Mouse (Mus musculus) midbrain, embryonic 13.5 days (tissue): ENCODE results near the gene Mapk1ip1. TPM values are rescaled to one million over a fixed set of nuclear protein-coding genes. Genes with fewer than 3 reads are reported as not detected.
A peak's percentile ranks its signal among the peaks of the same experiment; 100 is the strongest.

ENCODE experiments used
- ATAC-seq: fragments of 200-750 bp; cut with Nextera tagmentation; 2 replicates; pipeline ENCODE4 v1.8.0; 2017; ENCODE audit warnings: mild to moderate bottlenecking, moderate TSS enrichment, moderate library complexity
- H3K27ac ChIP-seq: fragments of 300-500 bp; sonication (generic); 2 replicates; pipeline ENCODE4 v1.5.1; 2015; ENCODE audit warnings: inconsistent platforms, mild to moderate bottlenecking, moderate library complexity
- H3K27me3 ChIP-seq: fragments of 300-500 bp; sonication (generic); 2 replicates; pipeline ENCODE4 v1.6.1; 2015; ENCODE audit warnings: mild to moderate bottlenecking, inconsistent platforms
- H3K36me3 ChIP-seq: fragments of 300-500 bp; sonication (generic); 2 replicates; pipeline ENCODE4 v1.6.1; 2015; ENCODE audit warnings: mild to moderate bottlenecking, inconsistent platforms
- H3K4me1 ChIP-seq: fragments of 300-500 bp; sonication (generic); replicated peaks from 2 replicates; pipeline ENCODE4 v1.6.1; 2015; ENCODE audit warnings: inconsistent platforms
- H3K4me2 ChIP-seq: fragments of 300-500 bp; sonication (generic); replicated peaks from 2 replicates; pipeline ENCODE4 v1.6.1; 2015; ENCODE audit warnings: moderate library complexity, mild to moderate bottlenecking, inconsistent platforms
- H3K4me3 ChIP-seq: fragments of 300-500 bp; sonication (generic); replicated peaks from 2 replicates; pipeline ENCODE4 v1.5.1; 2015; ENCODE audit warnings: mild to moderate bottlenecking, inconsistent platforms
- H3K9ac ChIP-seq: fragments of 300-500 bp; sonication (generic); replicated peaks from 2 replicates; pipeline ENCODE4 v1.6.1; 2015; ENCODE audit warnings: mild to moderate bottlenecking, inconsistent platforms
- H3K9me3 ChIP-seq: fragments of 300-500 bp; sonication (generic); 2 replicates; pipeline ENCODE4 v1.6.1; 2016; ENCODE audit warnings: mild to moderate bottlenecking, inconsistent platforms
- WGBS: fragments of 180-500 bp; shearing (Covaris S2); methylation state at CpG from one replicate; pipeline ENCODE4 v1.1.7; 2015; 5-methylcytosine and 5-hydroxymethylcytosine counted together
- polyA plus RNA-seq: library from polyadenylated mRNA; unstranded; fragments of >200 nt; fragmentation: Nextera tagmentation; extraction: Ambion mirVana; gene quantifications from 2 replicates; pipeline ENCODE4 v1.2.1, GENCODE M21; 2015

Gene Mapk1ip1
- polyA plus RNA-seq, 1 experiment from 2014 or later = 23.8 TPM

DNA sequence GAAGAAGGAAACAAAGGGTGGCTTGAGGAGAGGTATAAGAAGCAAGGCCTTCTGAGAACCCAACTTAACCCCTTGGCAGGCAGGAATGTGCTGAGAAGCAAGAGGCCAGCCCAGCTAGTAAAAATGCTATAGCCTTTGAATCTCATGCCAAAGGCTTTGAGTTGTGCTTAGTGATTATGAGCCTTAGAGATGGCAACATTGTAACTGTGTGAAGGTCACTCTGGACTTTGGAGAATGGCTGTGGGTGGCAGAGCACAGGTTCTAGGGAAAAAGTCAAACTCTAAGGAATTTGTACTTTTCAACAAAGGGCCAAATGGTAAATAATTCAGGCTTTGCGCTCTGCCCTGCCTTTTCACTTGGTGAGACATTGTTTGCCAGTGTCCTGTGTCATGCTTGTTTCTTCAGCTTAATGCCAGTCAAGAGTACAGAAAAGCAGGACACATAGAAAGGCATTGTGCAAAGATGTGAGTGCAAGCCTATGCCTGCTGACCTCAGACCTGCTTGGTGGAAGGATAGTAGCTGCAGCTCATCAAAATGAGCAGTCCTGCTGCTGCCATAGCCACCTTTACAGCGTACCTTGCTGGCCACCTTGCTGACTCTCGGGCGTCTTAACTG lies 7.5 kb upstream of the Mapk1ip1 start:
- no peak for ATAC-seq
- 93% methylated on average over 4 of the region's 4 CpGs for WGBS
- H3K36me3 ChIP-seq = peaks cover 35% of the 10 kb centered on the region

GRCm38 (mm10) chr7:138850083-138850482 lies 4.0 kb upstream of the Mapk1ip1 start:
- H3K4me3 ChIP-seq = no peak overlapping the region
- ATAC-seq = no peak
- no peaks in the 10 kb centered on the region for H3K9me3 ChIP-seq
- no peak overlapping the region for H3K27ac ChIP-seq
- H3K9ac ChIP-seq = no peak overlapping the region
- peaks cover 29% of the 10 kb centered on the region for H3K36me3 ChIP-seq
- peaks cover 40% of the 10 kb centered on the region for H3K4me1 ChIP-seq
- no peaks in the 10 kb centered on the region for H3K27me3 ChIP-seq
- no peak overlapping the region for H3K4me2 ChIP-seq

More for the DNA sequence above, 7.5 kb upstream of the Mapk1ip1 start:
- no peaks in the 10 kb centered on the region for H3K27me3 ChIP-seq
- no peak overlapping the region for H3K4me2 ChIP-seq
- H3K4me1 ChIP-seq = peaks cover 24% of the 10 kb centered on the region
- no peak overlapping the region for H3K4me3 ChIP-seq
- no peak overlapping the region for H3K27ac ChIP-seq
- no peak overlapping the region for H3K9ac ChIP-seq
- no peaks in the 10 kb centered on the region for H3K9me3 ChIP-seq

DNA sequence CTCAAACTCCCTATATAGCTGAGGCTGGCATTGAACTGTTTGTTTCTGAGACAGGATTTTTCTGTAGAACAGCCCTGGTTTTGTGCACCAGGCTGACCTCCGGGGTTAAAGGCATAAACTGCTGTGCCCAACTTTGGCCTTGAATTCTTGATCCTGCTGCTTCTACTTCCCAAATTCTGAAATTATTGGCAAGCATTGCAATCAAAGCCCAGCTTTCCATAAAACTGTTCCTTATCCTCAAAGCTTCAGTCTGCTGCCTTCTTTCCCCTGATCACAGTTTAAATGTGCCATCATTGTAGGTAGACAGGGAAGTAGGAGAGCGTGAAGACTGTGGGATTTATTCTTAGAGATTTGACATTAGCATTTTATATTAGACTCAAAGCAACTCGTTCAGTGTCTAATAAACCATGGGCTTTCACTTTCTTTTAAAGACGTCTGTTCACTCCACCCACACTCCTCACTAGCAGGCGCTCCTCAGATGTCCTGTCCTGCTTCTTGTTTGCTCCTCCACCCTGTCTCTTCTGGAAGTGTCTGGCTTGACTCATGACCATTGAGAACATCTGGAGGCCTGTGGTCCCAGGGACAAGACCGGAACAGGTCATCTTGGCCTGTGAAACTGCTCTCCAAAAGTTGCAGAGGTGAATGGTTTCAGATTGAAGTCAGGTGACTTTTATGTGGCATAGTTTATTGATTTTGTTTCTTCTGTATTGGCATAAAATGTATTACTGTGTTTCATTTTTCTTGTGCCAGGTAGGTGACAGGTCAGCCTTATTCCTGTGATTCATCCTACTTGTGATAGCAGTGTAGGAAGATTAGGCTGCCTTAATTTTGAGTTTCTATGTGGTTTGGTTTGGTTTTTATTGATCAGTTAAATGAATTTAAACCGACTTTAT lies 2.2 kb upstream of the Mapk1ip1 start:
- Histone ChIP-seq H3K27ac (no peak overlapping the region), H3K36me3 (peaks cover 15% of the 10 kb centered on the region), H3K9me3 (no peaks in the 10 kb centered on the region), H3K27me3 (no peaks in the 10 kb centered on the region), H3K4me3 (peak overlapping the region; percentile 82), H3K4me2 (peak overlapping the region; percentile 96), H3K9ac (no peak overlapping the region; the same call in 1 of the 2 replicates), H3K4me1 (peaks cover 58% of the 10 kb centered on the region)
- 79% methylated on average over 7 of the region's 7 CpGs for WGBS
- ATAC-seq = no peak

DNA sequence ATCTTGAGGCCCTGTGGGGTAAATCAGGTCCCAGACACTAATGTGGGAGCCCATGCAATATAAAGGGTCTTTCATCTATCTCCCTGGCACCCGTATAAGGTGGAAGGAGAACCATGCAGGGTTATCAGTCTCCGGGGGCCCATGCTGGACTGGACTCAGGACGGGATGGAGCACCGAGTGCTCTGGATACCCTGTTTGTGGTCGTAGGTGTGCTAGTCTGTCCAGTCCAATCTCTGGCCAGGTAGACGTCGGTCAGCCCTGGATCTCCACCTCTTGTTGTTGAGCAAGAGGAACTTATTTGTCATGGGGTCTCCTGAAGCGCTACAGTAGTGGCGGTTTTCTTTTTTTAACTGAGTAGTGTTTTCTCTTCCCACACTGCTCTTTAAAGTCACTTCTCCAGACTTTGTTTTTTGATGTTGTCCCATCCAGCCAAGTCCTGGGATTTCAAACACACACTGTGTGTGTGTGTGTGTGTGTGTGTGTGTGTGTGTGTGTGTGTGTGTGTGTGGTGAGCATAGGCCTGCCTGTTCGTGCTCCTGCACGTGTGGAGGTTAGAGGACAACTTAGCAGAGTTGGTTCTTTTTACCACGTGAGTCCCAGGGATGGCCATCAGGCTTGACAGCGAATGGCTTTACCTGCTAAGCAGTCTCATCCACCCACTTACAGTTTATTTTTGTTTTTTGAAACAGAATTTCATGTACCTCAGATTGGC lies 1.4 kb upstream of the Mapk1ip1 start:
- no peak; the same call in 1 of the 2 replicates for ATAC-seq
- WGBS = 43% methylated on average over 13 of the region's 13 CpGs
- Histone ChIP-seq H3K27ac (peak overlapping the region; percentile 32; the same call in 1 of the 2 replicates), H3K9me3 (no peaks in the 10 kb centered on the region), H3K36me3 (peaks cover 11% of the 10 kb centered on the region), H3K27me3 (no peaks in the 10 kb centered on the region), H3K4me2 (peak overlapping the region; percentile 96), H3K4me1 (peaks cover 66% of the 10 kb centered on the region), H3K4me3 (peak overlapping the region; percentile 82), H3K9ac (peak overlapping the region; percentile 96)

GRCm38 (mm10) chr7:138846502-138846991 lies 474 bp upstream of the Mapk1ip1 start:
- Histone ChIP-seq H3K4me3 (peak overlapping the region; percentile 82), H3K4me1 (peaks cover 67% of the 10 kb centered on the region), H3K27ac (peak overlapping the region; percentile 97), H3K27me3 (no peaks in the 10 kb centered on the region), H3K9ac (peak overlapping the region; percentile 96), H3K4me2 (peak overlapping the region; percentile 96), H3K36me3 (peaks cover 3% of the 10 kb centered on the region; the same call in 1 of the 2 replicates), H3K9me3 (no peaks in the 10 kb centered on the region)
- WGBS = under 1% methylated on average over 59 of the region's 61 CpGs
- peak; percentile 81 for ATAC-seq

DNA sequence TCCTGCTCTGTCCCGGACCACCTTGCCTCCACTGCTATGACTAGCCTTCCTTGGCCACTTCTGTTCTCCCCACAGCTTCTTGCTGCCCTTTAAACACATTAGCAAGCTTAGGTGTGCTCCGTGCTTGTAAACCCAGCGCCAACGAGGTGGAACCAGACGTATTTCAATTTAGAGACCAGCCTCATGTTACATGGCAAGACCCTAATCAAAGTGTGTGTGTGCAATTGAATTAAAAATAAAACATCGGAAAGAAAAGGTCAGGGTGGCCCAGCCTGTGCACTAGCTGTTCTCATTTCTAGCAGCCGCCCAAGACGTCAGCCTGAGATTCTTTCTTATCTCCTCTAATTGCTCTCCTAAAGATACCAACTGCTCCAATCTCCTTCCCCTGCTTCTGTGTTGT lies 962 bp downstream of the Mapk1ip1 start:
- Histone ChIP-seq H3K9me3 (no peaks in the 10 kb centered on the region), H3K27ac (peak overlapping the region; percentile 97), H3K36me3 (no peaks in the 10 kb centered on the region), H3K27me3 (no peaks in the 10 kb centered on the region), H3K4me2 (peak overlapping the region; percentile 96), H3K9ac (peak overlapping the region; percentile 63), H3K4me3 (peak overlapping the region; percentile 82), H3K4me1 (peaks cover 67% of the 10 kb centered on the region)
- ATAC-seq = no peak
- 41% methylated on average over 8 of the region's 8 CpGs for WGBS

- H3K4me3 ChIP-seq = no peak overlapping the region
- H3K27ac ChIP-seq = no peak overlapping the region
- 90% methylated on average over 4 of the region's 4 CpGs for WGBS
- no peak overlapping the region for H3K9ac ChIP-seq
- no peak for ATAC-seq
- H3K4me1 ChIP-seq = peaks cover 53% of the 10 kb centered on the region
- H3K27me3 ChIP-seq = no peaks in the 10 kb centered on the region
- H3K4me2 ChIP-seq = peak overlapping the region; percentile 96
- no peaks in the 10 kb centered on the region for H3K9me3 ChIP-seq
- no peaks in the 10 kb centered on the region for H3K36me3 ChIP-seq
These were observed 2.7 kb downstream of the Mapk1ip1 start for GRCm38 (mm10) chr7:138843421-138843820.

- Histone ChIP-seq H3K4me2 (no peak overlapping the region), H3K27me3 (no peaks in the 10 kb centered on the region), H3K27ac (no peak overlapping the region), H3K36me3 (peaks cover under 1% of the 10 kb centered on the region), H3K9ac (no peak overlapping the region), H3K4me3 (no peak overlapping the region), H3K4me1 (peaks cover 37% of the 10 kb centered on the region), H3K9me3 (no peaks in the 10 kb centered on the region)
- no peak for ATAC-seq
- 84% methylated on average over 3 of the region's 3 CpGs for WGBS
These were observed 4.5 kb downstream of the Mapk1ip1 start for GRCm38 (mm10) chr7:138841436-138842151.

GRCm38 (mm10) chr7:138840594-138841021 lies 5.5 kb downstream of the Mapk1ip1 start:
- no peak overlapping the region for H3K27ac ChIP-seq
- H3K36me3 ChIP-seq = peaks cover 11% of the 10 kb centered on the region
- no peak overlapping the region for H3K9ac ChIP-seq
- peaks cover 37% of the 10 kb centered on the region for H3K4me1 ChIP-seq
- 38% methylated on average over 4 of the region's 4 CpGs for WGBS
- no peaks in the 10 kb centered on the region for H3K9me3 ChIP-seq
- no peak overlapping the region for H3K4me3 ChIP-seq
- no peaks in the 10 kb centered on the region for H3K27me3 ChIP-seq
- H3K4me2 ChIP-seq = no peak overlapping the region
- ATAC-seq = 0 out of 2 replicates have a peak, but pooled peaks have one; percentile 29

DNA sequence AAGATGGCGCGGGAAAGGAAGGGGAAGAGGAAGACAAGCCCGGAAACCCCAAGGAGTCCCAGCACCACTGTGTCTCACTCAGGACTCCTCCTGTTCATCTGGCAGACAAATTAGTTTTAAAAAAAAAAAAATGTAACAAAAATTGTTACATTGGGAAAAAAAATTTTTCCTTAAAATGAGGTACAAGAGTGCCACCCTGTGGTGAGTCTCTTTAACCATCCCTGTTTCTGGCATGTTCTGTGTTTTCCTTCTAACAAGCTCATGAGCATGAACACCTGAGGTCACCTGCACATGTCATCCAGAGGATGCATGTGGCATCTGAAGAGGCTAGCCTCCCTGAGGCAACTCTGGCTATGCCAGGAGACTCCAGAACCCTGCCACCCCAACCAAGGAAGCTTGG lies 11.0 kb downstream of the Mapk1ip1 start:
- H3K9ac ChIP-seq = no peak overlapping the region
- H3K4me2 ChIP-seq = no peak overlapping the region
- WGBS = 94% methylated on average over 3 of the region's 3 CpGs
- no peaks in the 10 kb centered on the region for H3K9me3 ChIP-seq
- H3K27me3 ChIP-seq = no peaks in the 10 kb centered on the region
- H3K4me3 ChIP-seq = no peak overlapping the region
- no peak for ATAC-seq
- H3K4me1 ChIP-seq = no peaks in the 10 kb centered on the region
- no peak overlapping the region for H3K27ac ChIP-seq
- peaks cover 11% of the 10 kb centered on the region for H3K36me3 ChIP-seq

DNA sequence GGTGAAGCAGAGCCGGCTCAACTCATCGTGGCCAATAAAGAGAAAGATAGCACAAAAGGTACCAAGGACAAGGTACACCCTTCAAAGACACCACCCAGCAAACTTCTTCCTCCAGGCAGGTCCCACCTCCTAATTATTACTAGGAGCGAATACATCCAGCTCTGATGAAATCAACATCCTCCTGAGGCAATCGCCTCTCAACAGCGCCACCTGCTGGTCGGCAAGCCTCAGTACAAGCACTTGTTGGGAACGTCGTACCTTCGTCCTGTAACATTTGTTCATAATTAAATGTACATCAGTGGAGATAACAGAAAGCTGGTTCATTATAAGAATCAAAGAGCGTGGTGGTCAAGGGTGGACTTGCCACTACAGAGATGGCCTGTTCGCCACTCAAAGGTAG lies 18.3 kb downstream of the Mapk1ip1 start:
- Histone ChIP-seq H3K27ac (no peak overlapping the region), H3K36me3 (no peaks in the 10 kb centered on the region), H3K27me3 (no peaks in the 10 kb centered on the region), H3K4me3 (no peak overlapping the region), H3K9me3 (no peaks in the 10 kb centered on the region), H3K4me2 (no peak overlapping the region), H3K9ac (no peak overlapping the region), H3K4me1 (no peaks in the 10 kb centered on the region)
- WGBS = 16% methylated on average over 11 of the region's 11 CpGs
- peak; percentile 43; the same call in 1 of the 2 replicates for ATAC-seq
